Mouse (Mus musculus): ENCODE measurements around the gene Arhgap18. TPM values are rescaled to one million over a fixed set of nuclear protein-coding genes. Genes with fewer than 3 reads are reported as not detected.

Arhgap18 gene
- 10 to 100 TPM; 18.2 to 22.6 TPM for total RNA-seq (2021)

GRCm38 (mm10) chr10:26752929-26753567 is at the start of gene Arhgap18:
Gene Arhgap18, plus strand, starts transcription at chr10:26753421.
- intact Hi-C loops (cut with DNase I): loop anchor here (2.0 to 5.0 kb wide), 2 partner anchors 41 to 136 kb away; no protein-coding TSS in a partner anchor
- DNase-seq (ENCODE audit: low spot score): no peak

- intact Hi-C loops (cut with DNase I): loop anchor here (1.0 to 5.0 kb wide), 4 partner anchors 42 to 338 kb away; partner anchors contain the start of gene Arhgap18
- DNase-seq (ENCODE audit: low spot score): no peak
Observed at GRCm38 (mm10) chr10:26710458-26711011, 42.7 kb upstream of the Arhgap18 start.

- DNase-seq (ENCODE audit: low spot score): no peak
- intact Hi-C loops (cut with DNase I): loop anchor here (1.0 to 5.0 kb wide), 4 partner anchors 41 to 339 kb away; partner anchors contain the start of gene Arhgap18
Observed at GRCm38 (mm10) chr10:26711068-26711467, 42.2 kb upstream of the Arhgap18 start.

GRCm38 (mm10) chr10:26713986-26714385 is 39.2 kb upstream of the Arhgap18 start:
- DNase-seq (ENCODE audit: low spot score): no peak
- intact Hi-C loops (cut with DNase I): loop anchor here (5.0 kb wide), 2 partner anchors 38 to 342 kb away; partner anchors contain the start of gene Arhgap18

DNA sequence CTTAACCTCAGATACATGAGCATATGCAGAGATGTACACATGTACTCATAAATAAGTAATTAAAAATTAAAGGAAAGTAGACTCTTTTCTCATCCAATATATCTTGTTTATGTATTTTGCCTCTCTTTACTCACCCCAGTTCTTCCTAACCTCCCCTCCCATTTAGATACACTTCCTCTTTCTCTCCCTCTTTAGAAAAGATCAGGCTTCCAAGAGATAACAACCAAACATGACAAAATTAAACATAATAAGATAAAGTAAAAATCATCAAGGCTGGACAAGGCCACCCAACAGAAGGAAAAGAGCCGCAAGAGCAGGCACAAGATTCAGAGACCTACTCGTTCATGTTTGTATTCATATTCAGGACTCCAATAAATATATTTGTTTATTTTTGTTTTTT is 28.5 kb upstream of the Arhgap18 start:
- DNase-seq (ENCODE audit: low spot score): no peak
- intact Hi-C loops (cut with DNase I): no loop called here

DNA sequence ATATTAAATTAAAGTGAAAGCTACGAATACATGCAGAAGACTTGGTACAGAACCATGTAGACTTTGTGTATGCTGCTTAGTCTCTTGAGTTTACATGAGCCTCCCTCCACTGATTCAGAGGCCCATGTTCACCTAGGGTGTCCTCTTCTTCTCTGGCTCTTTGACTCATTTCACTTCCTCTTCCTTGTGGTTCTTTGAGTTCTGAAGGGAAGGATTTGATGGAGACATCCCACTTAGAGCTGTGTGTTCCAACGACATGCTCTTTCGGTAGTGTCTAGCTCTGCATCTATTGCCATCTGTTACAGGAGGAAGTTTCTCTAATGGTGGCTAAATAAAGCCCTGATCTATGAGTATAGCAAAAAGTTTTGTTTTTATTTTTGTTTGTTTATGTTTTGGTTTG is 28.0 kb upstream of the Arhgap18 start:
- intact Hi-C loops (cut with DNase I): no loop called here
- no peak for DNase-seq (ENCODE audit: low spot score)

DNA sequence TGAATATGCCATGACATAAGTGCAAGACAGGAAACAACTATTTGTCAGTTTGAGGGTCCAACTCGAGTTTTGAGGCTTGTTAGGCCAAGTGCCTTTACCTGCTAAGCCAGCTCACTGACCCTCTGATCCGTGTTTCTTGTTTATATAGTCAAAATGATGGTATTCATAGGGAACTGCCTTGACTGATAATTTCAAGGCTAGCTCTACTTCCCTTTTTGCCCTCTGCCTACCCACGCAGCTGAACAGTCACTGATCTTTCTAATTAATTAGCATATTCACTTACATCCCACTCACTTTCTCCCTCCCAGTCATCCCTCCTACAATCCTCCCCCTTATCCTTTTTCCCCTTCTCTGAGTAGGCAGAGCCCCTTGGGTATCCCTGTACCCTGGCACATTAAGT is 2.4 kb upstream of the Arhgap18 start:
- DNase-seq (ENCODE audit: low spot score): no peak
- intact Hi-C loops (cut with DNase I): loop anchor here (5.0 kb wide), 1 partner anchor 39 kb away; no protein-coding TSS in a partner anchor

GRCm38 (mm10) chr10:26752064-26752928 is 925 bp upstream of the Arhgap18 start:
- intact Hi-C loops (cut with DNase I): loop anchor here (2.0 to 5.0 kb wide), 2 partner anchors 40 to 137 kb away; no protein-coding TSS in a partner anchor
- no peak for DNase-seq (ENCODE audit: low spot score)

GRCm38 (mm10) chr10:26754006-26754405 is 785 bp downstream of the Arhgap18 start:
- DNase-seq (ENCODE audit: low spot score): no peak
- intact Hi-C loops (cut with DNase I): loop anchor here (5.0 kb wide), 1 partner anchor 42 kb away; no protein-coding TSS in a partner anchor

GRCm38 (mm10) chr10:26757231-26757630 is 4.0 kb downstream of the Arhgap18 start:
- no peak for DNase-seq (ENCODE audit: low spot score)
- intact Hi-C loops (cut with DNase I): no loop called here

DNA sequence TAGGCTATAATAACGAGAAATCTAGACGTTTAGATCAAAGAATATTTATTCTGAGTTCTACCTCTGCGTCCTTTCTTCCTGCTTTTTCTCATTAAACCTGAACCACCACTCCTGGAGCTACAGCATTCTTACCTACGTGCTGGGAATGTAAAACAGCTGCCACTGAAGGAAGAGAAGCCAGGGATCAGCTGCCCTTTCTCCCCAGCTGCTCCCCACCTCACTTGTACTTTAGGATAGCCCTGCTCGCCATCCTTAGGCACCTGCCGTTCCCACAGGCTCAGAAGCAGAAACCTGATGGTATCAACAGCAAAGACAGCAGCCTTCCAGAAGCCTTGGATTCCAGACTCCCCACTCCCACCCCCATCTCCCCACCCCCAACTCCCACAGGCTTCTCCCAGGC is 6.2 kb downstream of the Arhgap18 start:
- DNase-seq (ENCODE audit: low spot score): no peak
- intact Hi-C loops (cut with DNase I): no loop called here

GRCm38 (mm10) chr10:26761103-26761502 is 7.9 kb downstream of the Arhgap18 start:
- intact Hi-C loops (cut with DNase I): no loop called here
- DNase-seq (ENCODE audit: low spot score): no peak

- DNase-seq (ENCODE audit: low spot score): no peak
- intact Hi-C loops (cut with DNase I): no loop called here
Observed at GRCm38 (mm10) chr10:26761991-26762903, 9.0 kb downstream of the Arhgap18 start.

- intact Hi-C loops (cut with DNase I): no loop called here
- no peak for DNase-seq (ENCODE audit: low spot score)
Observed at GRCm38 (mm10) chr10:26767196-26767595, 14.0 kb downstream of the Arhgap18 start.

DNA sequence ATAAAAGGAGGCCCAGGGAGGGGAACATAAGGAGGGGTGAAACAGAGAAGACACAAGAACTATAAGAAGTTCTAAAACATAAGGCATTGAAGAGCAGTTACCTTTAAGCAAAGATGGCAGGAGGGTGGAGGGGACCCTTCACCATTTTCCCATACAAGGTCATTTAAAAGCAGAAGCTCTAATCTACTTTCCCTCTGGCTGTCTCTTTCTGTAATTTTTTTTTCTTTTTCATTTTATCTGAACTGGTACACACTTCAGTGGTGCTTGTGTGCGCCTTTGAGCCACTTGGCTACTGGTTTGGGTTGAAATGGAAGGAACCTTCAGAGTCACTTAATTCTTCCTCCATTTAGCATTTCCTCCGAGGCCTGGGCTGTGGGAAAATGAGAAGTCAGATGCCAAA is 15.7 kb downstream of the Arhgap18 start:
- DNase-seq (ENCODE audit: low spot score): no peak
- intact Hi-C loops (cut with DNase I): no loop called here

- no peak for DNase-seq (ENCODE audit: low spot score)
- intact Hi-C loops (cut with DNase I): loop anchor here (5.0 kb wide), 1 partner anchor 57 kb away; no protein-coding TSS in a partner anchor
Observed at GRCm38 (mm10) chr10:26770035-26770434, 16.8 kb downstream of the Arhgap18 start.

- intact Hi-C loops (cut with DNase I): loop anchor here (2.0 to 5.0 kb wide), 2 partner anchors 25 to 55 kb away; no protein-coding TSS in a partner anchor
- DNase-seq (ENCODE audit: low spot score): peak; percentile 74
Observed at GRCm38 (mm10) chr10:26771938-26772623, 18.9 kb downstream of the Arhgap18 start.

Data from heart, postnatal 25 days (tissue).